Mouse (Mus musculus): ENCODE measurements around the gene Gm6812.
"Not testable (repeated sequence)": the region's sequence is repeated elsewhere in the genome, so short reads cannot be mapped to it uniquely, and the experiment has no call there.

Gene Gm6812

DNA sequence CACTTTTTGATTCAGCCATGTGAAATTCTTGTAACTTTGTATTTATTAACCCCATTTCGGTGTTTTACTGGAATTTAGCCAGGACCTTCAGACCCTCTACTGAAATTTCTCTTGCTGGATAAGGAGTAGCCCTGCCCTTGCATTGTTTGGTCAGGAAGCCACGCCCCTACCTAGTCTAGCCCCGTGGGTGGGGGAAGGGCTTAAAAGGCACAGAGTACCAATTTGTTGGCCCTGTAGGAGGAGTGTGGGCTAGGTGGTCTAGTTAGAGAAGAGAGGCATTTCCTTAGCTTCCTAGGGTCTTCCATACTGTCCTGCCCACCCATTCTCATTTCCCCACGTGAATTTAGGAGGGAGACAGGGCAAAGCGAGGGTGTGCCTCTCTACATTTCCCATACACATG lies at the start of gene Gm6812:
Gene Gm6812 (minus strand): TSS at position 101 of the 400 bp plus-strand sequence.
- not testable (repeated sequence) for DNase-seq (ENCODE audit: inconsistent ontology term)

DNA sequence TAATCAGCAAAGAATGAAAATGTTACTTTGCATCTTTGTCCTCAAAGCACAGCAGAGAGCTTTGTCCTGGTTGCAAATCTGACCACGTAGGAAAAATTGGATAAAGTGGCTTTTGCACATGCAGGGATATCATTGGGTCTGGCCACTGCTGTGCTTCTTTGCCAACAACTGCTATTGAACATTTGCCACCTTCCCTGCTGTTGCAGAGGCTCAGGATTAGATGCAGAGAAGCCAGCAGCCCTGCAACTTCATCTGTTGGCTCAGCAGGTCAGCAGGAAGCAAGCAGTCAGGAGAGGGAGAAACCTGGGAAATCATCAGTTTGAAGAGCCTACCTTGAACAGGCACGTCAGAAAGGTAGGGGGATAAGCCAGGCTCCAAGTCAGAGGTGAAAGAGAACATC lies 27.7 kb downstream of the Gm6812 start:
- DNase-seq (ENCODE audit: inconsistent ontology term), result peak; percentile 14

All from Muller cell, postnatal 12 days (primary cell).